Mouse (Mus musculus): ENCODE data around the gene Olfr1453.
"Not testable (repeated sequence)": the region's sequence is repeated elsewhere in the genome, so short reads cannot be mapped to it uniquely, and the experiment has no call there.

Gene Olfr1453

GRCm38 (mm10) chr19:13028227-13028626, at the start of gene Olfr1453:
Gene Olfr1453 (minus strand): TSS chr19:13028327.
- DNase-seq (ENCODE audit: low spot score in 2 of 2): no peak

- DNase-seq (ENCODE audit: low spot score in 2 of 2): no peak
Measured at GRCm38 (mm10) chr19:13060310-13060709, 32.2 kb upstream of the Olfr1453 start, which contains the start of gene Olfr1454. Gene Olfr1454 (plus strand): TSS chr19:13060610.

GRCm38 (mm10) chr19:12994714-12995113, 33.4 kb downstream of the Olfr1453 start, which contains the start of gene Olfr1451:
Gene Olfr1451 (plus strand): TSS chr19:12995014.
- DNase-seq (ENCODE audit: low spot score in 2 of 2): no peak

- not testable (repeated sequence) for DNase-seq (ENCODE audit: low spot score in 2 of 2)
Measured at GRCm38 (mm10) chr19:12992316-12992715, 35.8 kb downstream of the Olfr1453 start.
